Mouse (Mus musculus) heart, embryonic 13.5 days (tissue): ENCODE measurements around the gene Cfdp1. TPM values are rescaled to one million over a fixed set of nuclear protein-coding genes. Genes with fewer than 3 reads are reported as not detected.

ENCODE experiments used
- ATAC-seq: fragments of 200-750 bp; cut with Nextera tagmentation; 2 replicates; pipeline ENCODE4 v1.8.0; 2017; ENCODE audit warnings: moderate TSS enrichment; ENCODE audit not compliant: insufficient number of reproducible peaks, low FRiP score, low TSS enrichment; ENCODE audit errors: extremely low read depth
- H3K27ac ChIP-seq: fragments of 300-500 bp; sonication (generic); replicated peaks from 2 replicates; pipeline ENCODE4 v1.5.1; 2015; ENCODE audit warnings: moderate library complexity, mild to moderate bottlenecking, inconsistent platforms
- H3K27me3 ChIP-seq: fragments of 300-500 bp; sonication (generic); replicated peaks from 2 replicates; pipeline ENCODE4 v1.6.1; 2015; ENCODE audit warnings: mild to moderate bottlenecking, inconsistent platforms
- H3K36me3 ChIP-seq: fragments of 300-500 bp; sonication (generic); 2 replicates; pipeline ENCODE4 v1.6.1; 2015; ENCODE audit warnings: mild to moderate bottlenecking, inconsistent platforms
- H3K4me1 ChIP-seq: fragments of 300-500 bp; sonication (generic); 2 replicates; pipeline ENCODE4 v1.6.1; 2015; ENCODE audit warnings: inconsistent platforms
- H3K4me2 ChIP-seq: fragments of 300-500 bp; sonication (generic); 2 replicates; pipeline ENCODE4 v1.6.1; 2015; ENCODE audit warnings: inconsistent platforms, mild to moderate bottlenecking, moderate library complexity
- H3K4me3 ChIP-seq: fragments of 300-500 bp; sonication (generic); 2 replicates; pipeline ENCODE4 v1.5.1; 2015; ENCODE audit warnings: moderate library complexity, mild to moderate bottlenecking, inconsistent platforms
- H3K9ac ChIP-seq: fragments of 300-500 bp; sonication (generic); 2 replicates; pipeline ENCODE4 v1.6.1; 2015; ENCODE audit warnings: inconsistent platforms, mild to moderate bottlenecking, moderate library complexity
- H3K9me3 ChIP-seq: fragments of 300-500 bp; sonication (generic); 2 replicates; pipeline ENCODE4 v1.6.1; 2016; ENCODE audit warnings: inconsistent platforms
- WGBS: fragments of 180-500 bp; shearing (Covaris S2); methylation state at CpG from one replicate; pipeline ENCODE4 v1.1.7; 2015; ENCODE audit warnings: mixed read lengths; 5-methylcytosine and 5-hydroxymethylcytosine counted together
- polyA plus RNA-seq: library from polyadenylated mRNA; unstranded; fragments of >200 nt; fragmentation: Nextera tagmentation; extraction: Ambion mirVana; gene quantifications from 2 replicates; pipeline ENCODE4 v1.2.1, GENCODE M21; 2015

Gene Cfdp1
- polyA plus RNA-seq = 132 and 142 TPM in 2 replicates

- under 1% methylated on average over 53 of the region's 53 CpGs for WGBS
Measured at GRCm38 (mm10) chr8:111853861-111854501, at the start of gene Cfdp1. Cfdp1 (minus strand) TSS chr8:111854291.

GRCm38 (mm10) chr8:111902080-111902479 lies 48.0 kb upstream of the Cfdp1 start:
- no peak overlapping the region for H3K4me2 ChIP-seq
- H3K27ac ChIP-seq = no peak overlapping the region
- ATAC-seq = no peak
- peaks cover 8% of the 10 kb centered on the region for H3K4me1 ChIP-seq
- H3K36me3 ChIP-seq = no peaks in the 10 kb centered on the region
- 12% methylated on average over 5 of the region's 5 CpGs for WGBS
- no peaks in the 10 kb centered on the region for H3K27me3 ChIP-seq
- no peaks in the 10 kb centered on the region for H3K9me3 ChIP-seq
- H3K9ac ChIP-seq = no peak overlapping the region
- H3K4me3 ChIP-seq = no peak overlapping the region

More at GRCm38 (mm10) chr8:111853861-111854501, at the start of gene Cfdp1:
- Histone ChIP-seq H3K9ac (peak within 1 kb of the TSS; percentile 96), H3K4me2 (peak within 1 kb of the TSS; percentile 94), H3K9me3 (no peaks in the 10 kb centered on the region), H3K4me1 (peaks cover 26% of the 10 kb centered on the region), H3K4me3 (peak within 1 kb of the TSS; percentile 93), H3K27me3 (no peaks in the 10 kb centered on the region), H3K27ac (peak within 1 kb of the TSS; percentile 58), H3K36me3 (peaks cover 6% of the 10 kb centered on the region; the same call in 1 of the 2 replicates)
- ATAC-seq = peak; percentile 100

GRCm38 (mm10) chr8:111898586-111898985 lies 44.5 kb upstream of the Cfdp1 start:
- no peaks in the 10 kb centered on the region for H3K36me3 ChIP-seq
- 31% methylated on average over 10 of the region's 10 CpGs for WGBS
- H3K9me3 ChIP-seq = no peaks in the 10 kb centered on the region
- H3K4me2 ChIP-seq = no peak overlapping the region
- H3K9ac ChIP-seq = no peak overlapping the region
- no peak overlapping the region for H3K4me3 ChIP-seq
- no peak overlapping the region for H3K27ac ChIP-seq
- no peak for ATAC-seq
- no peaks in the 10 kb centered on the region for H3K27me3 ChIP-seq
- peaks cover 8% of the 10 kb centered on the region for H3K4me1 ChIP-seq

DNA sequence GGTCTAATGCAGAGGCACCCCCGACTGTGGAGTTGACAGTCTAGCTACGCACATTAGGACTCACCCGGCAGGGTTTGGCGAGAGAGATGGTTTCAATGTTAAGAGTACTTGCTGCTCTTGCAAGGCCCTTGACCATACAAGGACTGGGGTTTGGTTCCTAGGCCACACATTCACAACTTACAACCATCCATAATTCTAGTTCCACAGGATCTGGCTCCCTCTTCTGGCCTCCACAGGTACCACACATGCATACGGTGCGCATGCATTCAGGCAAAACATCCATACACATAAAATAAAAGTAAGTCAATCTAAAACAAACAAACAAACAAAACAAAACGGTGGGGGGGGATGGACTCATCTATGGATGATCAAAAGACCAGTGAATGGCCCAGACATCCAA lies 40.9 kb upstream of the Cfdp1 start:
- Histone ChIP-seq H3K27me3 (peaks cover 28% of the 10 kb centered on the region), H3K9ac (no peak overlapping the region), H3K36me3 (no peaks in the 10 kb centered on the region), H3K4me1 (peaks cover 12% of the 10 kb centered on the region), H3K9me3 (no peaks in the 10 kb centered on the region), H3K27ac (no peak overlapping the region), H3K4me2 (no peak overlapping the region), H3K4me3 (no peak overlapping the region)
- no peak for ATAC-seq
- whole genome bisulfite sequencing = 85% methylated on average over 7 of the region's 7 CpGs

- no peak overlapping the region for H3K4me3 ChIP-seq
- H3K27ac ChIP-seq = no peak overlapping the region
- 40% methylated on average over 5 of the region's 5 CpGs for WGBS
Measured at GRCm38 (mm10) chr8:111892615-111893014, 38.5 kb upstream of the Cfdp1 start.

GRCm38 (mm10) chr8:111891983-111892382 lies 37.9 kb upstream of the Cfdp1 start:
- Histone ChIP-seq H3K27ac (no peak overlapping the region), H3K27me3 (peaks cover 47% of the 10 kb centered on the region), H3K4me2 (no peak overlapping the region), H3K4me1 (peaks cover 24% of the 10 kb centered on the region), H3K4me3 (no peak overlapping the region), H3K9me3 (no peaks in the 10 kb centered on the region), H3K36me3 (no peaks in the 10 kb centered on the region), H3K9ac (no peak overlapping the region)
- no peak for ATAC-seq
- 31% methylated on average over 8 of the region's 8 CpGs for WGBS

More at GRCm38 (mm10) chr8:111892615-111893014, 38.5 kb upstream of the Cfdp1 start:
- no peaks in the 10 kb centered on the region for H3K9me3 ChIP-seq
- H3K9ac ChIP-seq = no peak overlapping the region
- H3K4me2 ChIP-seq = no peak overlapping the region
- H3K27me3 ChIP-seq = peaks cover 47% of the 10 kb centered on the region
- H3K36me3 ChIP-seq = no peaks in the 10 kb centered on the region
- ATAC-seq = no peak
- peaks cover 24% of the 10 kb centered on the region for H3K4me1 ChIP-seq

- H3K27ac ChIP-seq = no peak overlapping the region
- WGBS = 62% methylated on average over 6 of the region's 6 CpGs
- no peak overlapping the region for H3K4me2 ChIP-seq
- no peak overlapping the region for H3K4me3 ChIP-seq
- no peak overlapping the region for H3K9ac ChIP-seq
- ATAC-seq = no peak
- peaks cover 52% of the 10 kb centered on the region for H3K27me3 ChIP-seq
- no peaks in the 10 kb centered on the region for H3K36me3 ChIP-seq
- peaks cover 24% of the 10 kb centered on the region for H3K4me1 ChIP-seq
- no peaks in the 10 kb centered on the region for H3K9me3 ChIP-seq
Measured at GRCm38 (mm10) chr8:111890911-111891303, 36.8 kb upstream of the Cfdp1 start.

- H3K27ac ChIP-seq = no peak overlapping the region
- H3K36me3 ChIP-seq = no peaks in the 10 kb centered on the region
- H3K4me3 ChIP-seq = peak overlapping the region; percentile 31
- H3K27me3 ChIP-seq = peaks cover 53% of the 10 kb centered on the region
- H3K9me3 ChIP-seq = no peaks in the 10 kb centered on the region
- no peak for ATAC-seq
- 13% methylated on average over 86 of the region's 86 CpGs for WGBS
- H3K9ac ChIP-seq = no peak overlapping the region
- peaks cover 24% of the 10 kb centered on the region for H3K4me1 ChIP-seq
- H3K4me2 ChIP-seq = peak overlapping the region; percentile 58
Measured at GRCm38 (mm10) chr8:111889931-111890910, 36.1 kb upstream of the Cfdp1 start.

GRCm38 (mm10) chr8:111888091-111888650 lies 34.1 kb upstream of the Cfdp1 start:
- peaks cover 53% of the 10 kb centered on the region for H3K27me3 ChIP-seq
- 30% methylated on average over 7 of the region's 7 CpGs for WGBS
- no peak overlapping the region for H3K27ac ChIP-seq
- H3K36me3 ChIP-seq = no peaks in the 10 kb centered on the region
- H3K4me1 ChIP-seq = peaks cover 24% of the 10 kb centered on the region
- no peak for ATAC-seq
- H3K9me3 ChIP-seq = no peaks in the 10 kb centered on the region
- no peak overlapping the region for H3K4me2 ChIP-seq
- H3K4me3 ChIP-seq = no peak overlapping the region
- no peak overlapping the region for H3K9ac ChIP-seq

DNA sequence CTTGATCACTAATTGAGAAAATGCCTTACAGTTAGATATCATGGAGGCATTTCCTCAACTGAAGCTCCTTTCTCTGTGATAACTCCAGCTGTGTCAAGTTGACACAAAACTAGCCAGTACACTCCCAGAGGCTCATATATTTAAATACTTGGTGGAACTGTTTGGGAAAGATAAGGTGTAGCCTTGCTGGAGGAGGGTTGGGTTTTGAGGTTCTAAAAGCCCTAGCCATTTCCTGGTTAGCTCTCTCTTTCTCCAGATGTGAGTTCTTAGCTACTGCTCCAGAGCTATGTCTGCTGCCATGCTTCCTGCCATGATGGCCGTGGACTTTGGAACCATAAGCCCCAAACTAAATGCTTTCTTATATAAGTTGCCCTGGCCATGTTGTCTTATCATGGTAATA lies 33.4 kb upstream of the Cfdp1 start:
- no peak overlapping the region for H3K4me3 ChIP-seq
- WGBS = 68% methylated on average over 1 of the region's 1 CpGs
- no peak overlapping the region for H3K9ac ChIP-seq
- H3K36me3 ChIP-seq = no peaks in the 10 kb centered on the region
- H3K9me3 ChIP-seq = no peaks in the 10 kb centered on the region
- peaks cover 51% of the 10 kb centered on the region for H3K27me3 ChIP-seq
- H3K4me2 ChIP-seq = no peak overlapping the region
- no peak overlapping the region for H3K27ac ChIP-seq
- no peak for ATAC-seq
- H3K4me1 ChIP-seq = peaks cover 24% of the 10 kb centered on the region

DNA sequence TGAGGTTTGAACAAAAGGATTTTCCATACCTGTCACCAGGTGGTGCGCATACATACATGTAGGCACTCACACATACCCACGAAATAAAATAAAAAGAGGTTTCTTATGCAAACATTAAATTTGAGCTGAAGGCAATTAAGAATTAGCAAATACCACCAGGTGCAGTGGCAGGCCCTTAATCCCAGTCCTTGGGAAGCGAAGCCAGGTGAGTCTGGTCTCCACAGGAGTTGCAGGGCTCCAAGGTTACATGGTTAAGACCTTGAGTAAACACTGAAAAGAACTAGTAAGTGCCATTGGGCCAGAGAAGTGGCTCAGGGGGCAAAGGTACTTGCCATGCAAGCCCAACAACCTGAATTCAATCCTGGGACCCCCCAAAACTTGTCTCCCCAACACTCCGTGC lies 29.5 kb upstream of the Cfdp1 start:
- 80% methylated on average over 4 of the region's 4 CpGs for WGBS

More for the DNA sequence above, 29.5 kb upstream of the Cfdp1 start:
- no peak overlapping the region for H3K4me2 ChIP-seq
- no peaks in the 10 kb centered on the region for H3K9me3 ChIP-seq
- H3K9ac ChIP-seq = no peak overlapping the region
- no peak for ATAC-seq
- peaks cover 12% of the 10 kb centered on the region; the same call in 1 of the 2 replicates for H3K27me3 ChIP-seq
- H3K36me3 ChIP-seq = no peaks in the 10 kb centered on the region
- no peak overlapping the region for H3K4me3 ChIP-seq
- H3K27ac ChIP-seq = no peak overlapping the region
- peaks cover 7% of the 10 kb centered on the region; the same call in 1 of the 2 replicates for H3K4me1 ChIP-seq
